Mouse (Mus musculus) lung, postnatal 0 days (tissue): ENCODE measurements around the gene Mphosph9. TPM values are rescaled to one million over a fixed set of nuclear protein-coding genes. Genes with fewer than 3 reads are reported as not detected.

Source experiments
- ATAC-seq: fragments of 200-750 bp; cut with Nextera tagmentation; 2 replicates; pipeline ENCODE4 v1.8.0; 2017; ENCODE audit warnings: moderate library complexity
- DNase-seq: peaks from one replicate; pipeline ENCODE4 v3.0.0-alpha.2; 2016; ENCODE audit warnings: low spot score
- H3K27ac ChIP-seq: fragments of 300-500 bp; sonication (generic); 2 replicates; pipeline ENCODE4 v1.5.1; 2014; ENCODE audit warnings: antibody characterized with exemption, mild to moderate bottlenecking, low read length, mixed read lengths
- H3K27me3 ChIP-seq: fragments of 300-500 bp; sonication (generic); replicated peaks from 2 replicates; pipeline ENCODE4 v1.6.1; 2014; ENCODE audit warnings: low read length, mixed read lengths; ENCODE audit not compliant: insufficient read depth
- H3K36me3 ChIP-seq: fragments of 300-500 bp; sonication (generic); 2 replicates; pipeline ENCODE4 v1.6.1; 2014; ENCODE audit warnings: low read length, mixed read lengths; ENCODE audit not compliant: insufficient read depth
- H3K4me1 ChIP-seq: fragments of 300-500 bp; sonication (generic); 2 replicates; pipeline ENCODE4 v1.6.1; 2014; ENCODE audit warnings: antibody characterized with exemption, low read depth, low read length, mixed read lengths; ENCODE audit not compliant: insufficient read depth
- H3K4me2 ChIP-seq: fragments of 300-500 bp; sonication (generic); replicated peaks from 2 replicates; pipeline ENCODE4 v1.6.1; 2014; ENCODE audit warnings: low read depth, mild to moderate bottlenecking, low read length, moderate library complexity, mixed read lengths
- H3K4me3 ChIP-seq: fragments of 300-500 bp; sonication (generic); 2 replicates; pipeline ENCODE4 v1.5.1; 2014; ENCODE audit warnings: low read depth, low read length
- H3K9ac ChIP-seq: fragments of 300-500 bp; sonication (generic); replicated peaks from 2 replicates; pipeline ENCODE4 v1.6.1; 2014; ENCODE audit warnings: low read depth, mild to moderate bottlenecking
- H3K9me3 ChIP-seq: fragments of 300-500 bp; sonication (generic); 2 replicates; pipeline ENCODE4 v1.6.1; 2016; ENCODE audit warnings: low read length, mixed read lengths
- CTCF ChIP-seq: IDR thresholded peaks from 2 replicates; pipeline ENCODE4 v1.5.1; 2016; ENCODE audit warnings: antibody characterized with exemption, mild to moderate bottlenecking
- EP300 ChIP-seq: IDR thresholded peaks from 2 replicates; pipeline ENCODE4 v1.6.1; 2016; ENCODE audit warnings: antibody characterized with exemption, mild to moderate bottlenecking, control low read depth
- WGBS: fragments of 180-500 bp; shearing (Covaris S2); extraction: QIAGEN DNeasy Blood & Tissue Kit; methylation state at CpG from one replicate; pipeline ENCODE4 v1.1.7; 2014; 5-methylcytosine and 5-hydroxymethylcytosine counted together
- polyA plus RNA-seq: library from polyadenylated mRNA; unstranded; fragments of >200 nt; fragmentation: Nextera tagmentation; extraction: Ambion mirVana; gene quantifications from 2 replicates; pipeline ENCODE4 v1.2.1, GENCODE M21; 2015

Gene Mphosph9
- polyA plus RNA-seq, 1 experiment from 2014 or later = 3.4 TPM

- Histone ChIP-seq H3K4me1 (peaks cover 15% of the 10 kb centered on the region), H3K9ac (no peak overlapping the region), H3K36me3 (no peaks in the 10 kb centered on the region), H3K9me3 (no peaks in the 10 kb centered on the region), H3K27ac (peak overlapping the region; percentile 86), H3K27me3 (no peaks in the 10 kb centered on the region), H3K4me2 (no peak overlapping the region), H3K4me3 (no peak overlapping the region)
- 52% methylated on average over 13 of the region's 13 CpGs for WGBS
- ATAC-seq (peak; percentile 84), DNase-seq (peak; percentile 84)
- peak; percentile 90 for TF ChIP-seq EP300
- TF ChIP-seq CTCF = no peak
Observed at GRCm38 (mm10) chr5:124213588-124214469, 113.9 kb downstream of the Mphosph9 start.

- no peak overlapping the region for H3K9ac ChIP-seq
- no peak for ATAC-seq
Observed at GRCm38 (mm10) chr5:124211669-124212068, 116.1 kb downstream of the Mphosph9 start.

GRCm38 (mm10) chr5:124211234-124211633 lies 116.5 kb downstream of the Mphosph9 start:
- Histone ChIP-seq H3K27ac (peak overlapping the region; percentile 62), H3K4me1 (peaks cover 12% of the 10 kb centered on the region; the same call in 1 of the 2 replicates), H3K4me2 (no peak overlapping the region), H3K36me3 (no peaks in the 10 kb centered on the region), H3K27me3 (no peaks in the 10 kb centered on the region), H3K9me3 (no peaks in the 10 kb centered on the region), H3K4me3 (no peak overlapping the region), H3K9ac (no peak overlapping the region)
- TF ChIP-seq EP300 (no peak), CTCF (no peak)
- no peak for ATAC-seq
- no peak for DNase-seq
- WGBS = 78% methylated on average over 8 of the region's 8 CpGs

More at GRCm38 (mm10) chr5:124211669-124212068, 116.1 kb downstream of the Mphosph9 start:
- WGBS = 74% methylated on average over 2 of the region's 2 CpGs
- peak overlapping the region; percentile 62; the same call in 1 of the 2 replicates for H3K27ac ChIP-seq
- no peak overlapping the region for H3K4me3 ChIP-seq
- DNase-seq = no peak
- peaks cover 10% of the 10 kb centered on the region; the same call in 1 of the 2 replicates for H3K4me1 ChIP-seq
- no peaks in the 10 kb centered on the region for H3K9me3 ChIP-seq
- H3K4me2 ChIP-seq = no peak overlapping the region
- TF ChIP-seq CTCF = no peak
- TF ChIP-seq EP300 = no peak
- H3K36me3 ChIP-seq = no peaks in the 10 kb centered on the region
- no peaks in the 10 kb centered on the region for H3K27me3 ChIP-seq

DNA sequence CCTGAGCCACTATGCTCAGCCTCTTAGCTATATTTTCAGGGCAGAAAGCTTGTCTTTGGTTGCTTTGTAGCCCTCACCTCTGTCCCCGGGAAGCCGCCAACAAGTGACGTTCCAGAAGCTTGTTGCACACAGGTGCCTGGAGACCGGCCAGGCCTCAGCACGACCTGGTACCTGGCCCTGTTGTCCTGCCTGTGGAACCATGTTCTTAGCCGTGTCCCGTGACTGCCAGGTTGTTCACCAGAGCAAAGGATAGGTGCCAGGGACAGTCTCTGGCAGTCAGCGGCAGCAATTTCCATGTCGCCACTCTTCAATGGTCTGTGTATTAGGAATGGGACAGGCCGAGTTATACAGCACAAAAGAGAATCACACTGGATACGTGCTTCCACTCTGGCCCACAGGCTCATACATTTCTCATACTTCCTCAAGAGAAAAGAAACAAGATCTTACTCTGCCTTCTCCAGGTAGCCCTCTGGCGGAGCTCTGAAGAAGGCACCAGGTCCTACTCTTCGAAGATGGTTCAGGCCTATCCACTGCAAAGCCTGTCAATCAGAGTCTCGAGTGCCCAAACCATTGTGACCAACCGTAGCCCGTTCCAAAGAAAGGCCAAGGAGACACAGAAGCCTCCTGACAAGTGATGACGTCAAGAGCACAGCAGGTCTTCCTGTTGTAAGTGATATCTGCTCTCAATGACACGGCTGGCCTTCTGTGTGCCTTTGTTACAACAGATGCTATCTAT lies 117.3 kb downstream of the Mphosph9 start:
- Histone ChIP-seq H3K9me3 (no peaks in the 10 kb centered on the region), H3K36me3 (no peaks in the 10 kb centered on the region), H3K27me3 (no peaks in the 10 kb centered on the region), H3K9ac (no peak overlapping the region), H3K4me3 (no peak overlapping the region), H3K4me2 (no peak overlapping the region), H3K4me1 (peaks cover 18% of the 10 kb centered on the region; the same call in 1 of the 2 replicates), H3K27ac (no peak overlapping the region)
- TF ChIP-seq EP300 = peak; percentile 80
- no peak for TF ChIP-seq CTCF
- ATAC-seq (peak; percentile 23), DNase-seq (peak; percentile 62)
- 75% methylated on average over 18 of the region's 18 CpGs for WGBS

- H3K27ac ChIP-seq = no peak overlapping the region
Observed at GRCm38 (mm10) chr5:124209850-124210249, 117.9 kb downstream of the Mphosph9 start.

DNA sequence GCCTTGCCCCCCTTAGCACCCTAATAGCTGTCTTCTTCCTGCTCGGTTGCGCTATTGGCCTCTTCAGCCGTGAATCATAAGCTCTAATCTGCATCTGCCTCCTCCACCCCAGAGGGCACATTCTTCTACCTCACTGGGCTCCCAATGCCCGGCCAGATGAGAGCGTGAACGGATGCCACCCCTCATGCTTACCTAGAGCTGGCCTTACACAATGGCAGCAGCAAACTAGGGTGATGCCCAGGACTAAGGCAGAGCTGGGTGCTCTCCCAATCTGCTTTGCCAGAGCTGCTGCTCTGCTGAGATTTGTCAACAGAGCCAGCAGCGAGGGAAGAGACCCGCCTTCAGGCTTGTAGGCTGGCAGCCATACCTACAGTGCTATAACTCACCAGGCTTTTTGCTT lies 119.7 kb downstream of the Mphosph9 start:
- TF ChIP-seq CTCF (no peak), EP300 (no peak)
- H3K9ac ChIP-seq = no peak overlapping the region
- H3K27me3 ChIP-seq = no peaks in the 10 kb centered on the region
- no peaks in the 10 kb centered on the region for H3K36me3 ChIP-seq
- WGBS = 54% methylated on average over 8 of the region's 8 CpGs
- H3K9me3 ChIP-seq = no peaks in the 10 kb centered on the region
- H3K4me2 ChIP-seq = no peak overlapping the region
- ATAC-seq = no peak
- DNase-seq = no peak
- H3K27ac ChIP-seq = peak overlapping the region; percentile 39; the same call in 1 of the 2 replicates
- no peak overlapping the region for H3K4me3 ChIP-seq
- peaks cover 20% of the 10 kb centered on the region; the same call in 1 of the 2 replicates for H3K4me1 ChIP-seq

More at GRCm38 (mm10) chr5:124209850-124210249, 117.9 kb downstream of the Mphosph9 start:
- ATAC-seq = no peak
- no peak for DNase-seq
- 59% methylated on average over 6 of the region's 6 CpGs for WGBS
- TF ChIP-seq EP300 (no peak), CTCF (no peak)
- Histone ChIP-seq H3K4me1 (peaks cover 17% of the 10 kb centered on the region; the same call in 1 of the 2 replicates), H3K36me3 (no peaks in the 10 kb centered on the region), H3K27me3 (no peaks in the 10 kb centered on the region), H3K4me3 (no peak overlapping the region), H3K9me3 (no peaks in the 10 kb centered on the region), H3K4me2 (no peak overlapping the region), H3K9ac (no peak overlapping the region)
